Mouse (Mus musculus) neural tube, embryonic 11.5 days (tissue): Measurements from ENCODE around the gene C4b. TPM values are rescaled to one million over a fixed set of nuclear protein-coding genes. Genes with fewer than 3 reads are reported as not detected.
"Not testable (repeated sequence)": the region's sequence is repeated elsewhere in the genome, so short reads cannot be mapped to it uniquely, and the experiment has no call there.

Experiments used
- ATAC-seq: fragments of 200-750 bp; cut with Nextera tagmentation; 2 replicates; pipeline ENCODE4 v1.8.0; 2017; ENCODE audit warnings: moderate number of reproducible peaks, mild to moderate bottlenecking, moderate TSS enrichment, moderate library complexity; ENCODE audit not compliant: insufficient read depth, low FRiP score, low TSS enrichment
- DNase-seq: peaks from one replicate; pipeline ENCODE4 v3.0.0-alpha.2; 2015; ENCODE audit warnings: low spot score
- H3K27ac ChIP-seq: fragments of 300-500 bp; sonication (generic); 2 replicates; pipeline ENCODE4 v1.5.1; 2014; ENCODE audit warnings: low read depth, mild to moderate bottlenecking, low read length
- H3K27me3 ChIP-seq: fragments of 300-500 bp; sonication (generic); 2 replicates; pipeline ENCODE4 v1.6.1; 2014; ENCODE audit warnings: mild to moderate bottlenecking, low read length, mixed read lengths; ENCODE audit not compliant: control insufficient read depth, insufficient read depth
- H3K36me3 ChIP-seq: fragments of 300-500 bp; sonication (generic); 2 replicates; pipeline ENCODE4 v1.6.1; 2014; ENCODE audit warnings: mild to moderate bottlenecking, low read length, moderate library complexity, mixed read lengths; ENCODE audit not compliant: control insufficient read depth, insufficient read depth
- H3K4me1 ChIP-seq: fragments of 300-500 bp; sonication (generic); 2 replicates; pipeline ENCODE4 v1.6.1; 2014; ENCODE audit warnings: low read length, mixed read lengths; ENCODE audit not compliant: control insufficient read depth, insufficient read depth
- H3K4me2 ChIP-seq: fragments of 300-500 bp; sonication (generic); 2 replicates; pipeline ENCODE4 v1.6.1; 2014; ENCODE audit warnings: low read depth, mild to moderate bottlenecking, moderate library complexity
- H3K4me3 ChIP-seq: fragments of 300-500 bp; sonication (generic); 2 replicates; pipeline ENCODE4 v1.5.1; 2014; ENCODE audit warnings: low read depth, low read length
- H3K9ac ChIP-seq: fragments of 300-500 bp; sonication (generic); 2 replicates; pipeline ENCODE4 v1.6.1; 2014; ENCODE audit warnings: mild to moderate bottlenecking, low read length
- H3K9me3 ChIP-seq: fragments of 300-500 bp; sonication (generic); 2 replicates; pipeline ENCODE4 v1.6.1; 2016; ENCODE audit warnings: low read length; ENCODE audit not compliant: control insufficient read depth
- WGBS: fragments of 180-500 bp; shearing (Covaris S2); extraction: QIAGEN DNeasy Blood & Tissue Kit; methylation state at CpG from one replicate; pipeline ENCODE4 v1.1.7; 2014; 5-methylcytosine and 5-hydroxymethylcytosine counted together
- polyA plus RNA-seq: library from polyadenylated mRNA; unstranded; fragments of >200 nt; fragmentation: Nextera tagmentation; extraction: Ambion mirVana; gene quantifications from 2 replicates; pipeline ENCODE4 v1.2.1, GENCODE M21; 2014

C4b gene
- polyA plus RNA-seq, 1 experiment from 2014 or later, result not detected

DNA sequence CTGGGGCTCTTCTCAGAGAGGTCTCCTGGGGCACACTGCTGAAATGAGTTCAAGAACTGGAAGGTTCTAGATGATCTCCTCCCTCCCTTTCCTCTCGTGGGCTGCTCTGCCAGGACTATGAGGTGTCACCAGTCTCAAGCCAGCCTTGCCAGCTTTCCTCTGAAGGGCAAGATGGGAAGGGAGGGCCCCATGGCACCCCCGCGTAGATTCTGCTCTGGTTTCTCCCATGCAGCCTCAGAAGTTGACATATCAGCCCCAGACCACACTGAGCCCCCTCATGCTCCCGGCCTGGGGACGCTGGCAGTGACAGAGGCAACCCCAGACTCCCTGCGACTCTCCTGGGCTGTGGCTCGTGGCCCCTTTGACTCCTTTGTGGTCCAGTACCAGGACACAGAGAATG, 28.2 kb downstream of the C4b start:
- not testable (repeated sequence) for H3K4me1 ChIP-seq, H3K9me3 ChIP-seq, H3K9ac ChIP-seq, H3K4me3 ChIP-seq, ATAC-seq, H3K36me3 ChIP-seq, DNase-seq, H3K27me3 ChIP-seq, H3K27ac ChIP-seq, H3K4me2 ChIP-seq
- 86% methylated on average over 6 of the region's 7 CpGs for WGBS

DNA sequence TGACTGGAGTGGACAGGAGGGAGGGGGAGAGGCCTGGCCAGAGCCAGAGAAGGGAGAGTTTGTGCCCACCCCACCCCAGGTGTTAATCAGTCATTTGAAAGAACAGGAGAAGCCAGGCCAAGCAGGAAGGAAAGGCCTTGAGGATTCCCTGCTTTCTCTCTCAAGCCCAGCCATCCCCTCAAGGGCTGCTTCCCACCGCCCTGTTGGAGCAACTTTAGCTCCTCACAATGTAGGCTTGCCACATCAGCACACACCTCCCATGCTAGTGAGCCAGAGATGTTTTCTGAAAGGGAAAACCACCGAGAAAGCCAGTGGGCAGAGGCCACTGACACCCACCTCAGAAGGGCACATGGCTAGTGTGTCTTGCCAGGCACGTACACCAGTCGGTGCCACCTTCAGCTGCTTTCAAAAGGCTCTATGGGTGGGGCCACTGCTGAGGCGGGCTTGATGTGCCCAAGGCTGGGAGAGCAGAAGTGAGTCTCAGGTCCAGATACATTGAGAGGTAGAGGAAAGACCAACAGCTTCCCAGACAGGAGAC, 28.7 kb downstream of the C4b start:
- H3K36me3 ChIP-seq, result not testable (repeated sequence)
- WGBS, result 80% methylated on average over 5 of the region's 5 CpGs

DNA sequence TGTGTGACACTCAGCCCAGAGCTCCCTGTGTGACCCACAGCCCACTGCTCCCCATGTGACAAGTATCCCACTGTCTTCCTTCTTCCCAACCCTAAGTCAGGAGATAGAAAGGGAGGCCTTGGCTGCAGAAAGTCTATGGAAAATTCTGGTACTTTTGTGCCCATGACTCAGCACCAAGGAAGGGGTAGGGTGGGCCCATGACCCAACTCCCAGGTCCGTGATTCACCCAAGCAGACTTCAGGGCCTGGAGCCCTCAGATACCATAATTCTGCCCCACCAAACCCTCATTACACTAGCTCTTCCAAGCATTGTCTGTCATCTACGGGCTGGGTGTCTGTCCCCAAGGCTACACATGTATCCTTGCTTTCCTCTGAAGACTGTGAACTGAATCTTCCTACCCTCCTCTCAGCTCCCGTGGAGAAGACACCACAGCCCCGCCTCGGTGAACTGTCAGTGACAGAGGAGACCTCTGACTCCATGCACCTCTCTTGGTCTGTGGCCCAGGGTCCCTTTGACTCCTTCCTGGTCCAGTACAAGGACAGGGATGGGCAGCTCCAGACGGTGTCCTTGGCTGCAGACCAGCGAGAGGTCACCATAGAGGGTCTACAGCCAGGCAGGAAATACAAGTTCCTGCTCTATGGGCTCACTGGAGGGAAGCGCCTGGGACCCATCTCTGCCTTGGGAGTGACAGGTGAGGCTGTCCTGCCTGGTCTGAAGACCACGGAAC, 29.3 kb downstream of the C4b start:
- not testable (repeated sequence) for H3K4me1 ChIP-seq, H3K36me3 ChIP-seq, H3K27me3 ChIP-seq, H3K9ac ChIP-seq, ATAC-seq, H3K4me3 ChIP-seq, H3K4me2 ChIP-seq, H3K27ac ChIP-seq, H3K9me3 ChIP-seq, DNase-seq
- WGBS, result 80% methylated on average over 9 of the region's 9 CpGs

More for the DNA sequence above, 28.7 kb downstream of the C4b start:
- H3K27me3 ChIP-seq, H3K9ac ChIP-seq, DNase-seq, H3K9me3 ChIP-seq, H3K4me2 ChIP-seq, ATAC-seq, H3K4me1 ChIP-seq, H3K4me3 ChIP-seq, H3K27ac ChIP-seq: not testable (repeated sequence)

DNA sequence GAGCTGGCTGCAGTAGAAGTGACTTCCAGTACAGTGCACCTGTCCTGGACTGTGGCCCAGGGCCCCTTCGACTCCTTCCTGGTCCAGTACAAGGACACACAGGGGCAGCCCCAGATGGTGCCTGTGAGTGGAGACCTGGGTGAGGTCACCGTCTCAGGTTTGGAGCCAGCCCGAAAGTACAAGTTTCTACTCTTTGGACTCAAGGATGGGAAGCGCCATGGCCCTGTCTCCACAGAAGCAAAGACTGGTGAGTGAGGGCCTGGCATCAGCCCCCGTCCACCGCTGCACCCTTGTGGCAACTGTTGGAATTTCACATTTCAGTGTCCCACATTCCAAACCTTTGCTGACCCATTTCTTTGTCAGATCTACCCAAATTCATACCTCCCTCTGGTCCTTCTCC, 30.7 kb downstream of the C4b start:
- ATAC-seq (no peak), DNase-seq (peak; percentile 34)
- no peak overlapping the region for H3K27ac ChIP-seq

DNA sequence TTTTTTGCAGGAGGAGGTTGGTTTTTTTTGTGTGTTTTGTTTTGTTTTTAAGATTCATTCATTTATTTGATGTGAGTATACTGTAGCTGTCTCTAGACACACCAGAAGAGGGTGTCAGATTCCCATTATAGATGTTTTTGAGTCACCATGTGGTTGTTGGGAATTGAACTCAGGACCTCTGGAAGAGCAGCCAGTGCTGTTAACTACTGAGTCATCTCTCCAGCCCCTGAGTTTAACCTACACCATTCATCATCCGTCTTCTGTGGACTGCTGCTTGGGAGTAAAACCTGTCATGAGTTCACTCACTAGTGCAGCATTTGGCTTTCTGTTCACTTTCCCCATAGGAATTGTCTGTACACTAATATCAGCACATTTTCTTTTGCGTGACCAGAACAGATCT, 37.2 kb downstream of the C4b start:
- H3K9me3 ChIP-seq, H3K4me3 ChIP-seq, H3K9ac ChIP-seq, H3K4me2 ChIP-seq, H3K4me1 ChIP-seq, H3K27ac ChIP-seq, H3K27me3 ChIP-seq, ATAC-seq, H3K36me3 ChIP-seq, DNase-seq: not testable (repeated sequence)
- 83% methylated on average over 2 of the region's 2 CpGs for WGBS

More for the DNA sequence above, 30.7 kb downstream of the C4b start:
- H3K4me2 ChIP-seq, result no peak overlapping the region
- H3K9me3 ChIP-seq, result no peaks in the 10 kb centered on the region
- H3K36me3 ChIP-seq, result no peaks in the 10 kb centered on the region
- WGBS, result 40% methylated on average over 6 of the region's 6 CpGs
- no peaks in the 10 kb centered on the region for H3K27me3 ChIP-seq
- no peak overlapping the region for H3K4me3 ChIP-seq
- no peaks in the 10 kb centered on the region for H3K4me1 ChIP-seq
- no peak overlapping the region for H3K9ac ChIP-seq

DNA sequence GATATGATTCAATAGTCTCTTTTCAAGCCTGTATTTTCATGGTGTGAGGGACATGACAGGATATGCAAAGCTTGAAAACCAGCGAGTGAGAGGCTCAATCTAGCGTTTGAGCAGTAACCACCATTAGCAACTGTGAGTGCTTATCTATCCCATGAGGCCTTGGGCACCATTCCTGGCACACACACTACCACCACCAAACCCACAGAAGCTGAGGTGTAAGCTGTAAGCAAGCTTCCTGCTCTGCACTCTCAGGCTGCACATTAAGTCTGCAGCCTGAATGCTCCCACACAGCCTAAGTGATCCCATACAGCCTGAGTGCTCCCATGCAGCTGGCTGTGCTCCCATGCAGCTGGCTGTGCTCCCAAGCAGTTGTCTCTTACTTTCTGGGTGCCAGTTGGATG, 43.0 kb downstream of the C4b start:
- DNase-seq (no peak), ATAC-seq (no peak)
- H3K27me3 ChIP-seq, result no peaks in the 10 kb centered on the region
- WGBS, result 77% methylated on average over 2 of the region's 2 CpGs
- no peak overlapping the region for H3K4me2 ChIP-seq
- no peak overlapping the region for H3K9ac ChIP-seq
- H3K9me3 ChIP-seq, result no peaks in the 10 kb centered on the region
- H3K36me3 ChIP-seq, result no peaks in the 10 kb centered on the region
- H3K27ac ChIP-seq, result no peak overlapping the region
- H3K4me3 ChIP-seq, result no peak overlapping the region
- H3K4me1 ChIP-seq, result no peaks in the 10 kb centered on the region

DNA sequence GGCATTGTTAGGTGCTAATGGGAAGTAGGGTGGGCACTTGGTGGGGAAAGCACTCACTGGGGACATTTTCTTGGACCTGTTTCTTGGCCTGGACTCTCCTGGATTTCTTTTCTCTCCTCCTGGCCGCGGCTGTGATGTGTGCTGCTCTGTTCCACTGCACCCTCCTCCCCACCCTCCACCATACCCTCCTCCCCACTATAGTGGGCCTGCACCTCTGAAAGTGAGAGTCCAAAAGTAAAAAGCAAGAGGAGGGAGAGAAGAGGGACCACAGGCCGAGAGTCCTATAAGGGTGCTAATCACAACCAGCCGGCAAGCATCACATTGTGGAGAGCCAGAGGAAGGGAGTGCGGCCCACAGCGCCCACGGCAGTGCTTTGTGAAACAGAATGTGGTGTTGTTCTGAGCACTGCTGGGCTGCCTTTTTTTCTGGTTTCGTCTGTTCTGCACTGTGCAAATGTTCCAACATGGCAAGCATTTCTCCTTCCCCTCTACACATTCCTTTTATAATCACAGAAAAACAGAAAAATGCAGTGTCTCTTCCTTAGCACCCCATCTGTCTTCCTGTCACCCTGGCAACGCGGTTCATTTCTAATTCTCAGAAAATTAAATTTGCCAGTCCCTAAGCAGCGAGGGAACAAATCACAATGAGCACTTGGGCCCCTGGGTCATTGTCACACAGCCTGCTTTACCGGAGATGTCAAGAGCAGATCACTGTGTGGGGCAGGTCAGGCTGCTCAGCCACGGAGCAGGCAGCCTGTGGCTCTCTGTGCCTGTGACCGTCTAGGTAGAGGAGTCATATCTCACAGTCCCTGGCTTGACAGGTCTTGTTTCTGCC, 43.9 kb downstream of the C4b start:
- H3K9me3 ChIP-seq, result no peaks in the 10 kb centered on the region
- no peaks in the 10 kb centered on the region for H3K4me1 ChIP-seq
- DNase-seq (peak; percentile 21), ATAC-seq (no peak)
- no peak overlapping the region for H3K4me3 ChIP-seq
- H3K36me3 ChIP-seq, result no peaks in the 10 kb centered on the region
- 61% methylated on average over 14 of the region's 14 CpGs for WGBS
- no peak overlapping the region for H3K4me2 ChIP-seq
- no peak overlapping the region for H3K9ac ChIP-seq
- H3K27ac ChIP-seq, result no peak overlapping the region
- H3K27me3 ChIP-seq, result no peaks in the 10 kb centered on the region

DNA sequence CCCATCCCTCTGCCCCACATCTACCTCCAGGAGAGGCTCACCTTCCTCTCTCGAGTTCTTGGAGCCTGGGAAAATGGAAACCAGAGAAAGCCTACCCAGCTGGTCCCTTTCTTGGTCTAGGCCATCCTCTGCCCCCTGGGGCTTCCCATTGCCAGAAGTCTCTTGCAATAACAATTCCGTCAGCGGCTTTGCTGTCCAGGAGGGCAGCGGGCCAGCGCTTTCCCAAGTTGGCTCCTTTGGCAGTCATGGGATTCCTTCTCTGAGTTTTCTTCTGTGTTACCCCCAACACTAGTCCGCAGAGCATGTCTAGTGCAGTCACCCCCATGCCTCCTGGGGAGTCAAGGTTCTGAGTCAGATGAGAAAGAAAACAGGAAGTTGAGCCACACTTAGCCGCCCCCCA, 50.8 kb downstream of the C4b start:
- Histone ChIP-seq H3K4me3 (no peak overlapping the region), H3K4me1 (no peaks in the 10 kb centered on the region), H3K9ac (no peak overlapping the region), H3K9me3 (no peaks in the 10 kb centered on the region), H3K36me3 (no peaks in the 10 kb centered on the region), H3K4me2 (no peak overlapping the region), H3K27ac (no peak overlapping the region), H3K27me3 (no peaks in the 10 kb centered on the region)
- 71% methylated on average over 7 of the region's 7 CpGs for WGBS
- DNase-seq, result no peak
- ATAC-seq, result no peak
